9 mouse cellular contexts compared by ENCODE assay signal in the genomic region with DNA sequence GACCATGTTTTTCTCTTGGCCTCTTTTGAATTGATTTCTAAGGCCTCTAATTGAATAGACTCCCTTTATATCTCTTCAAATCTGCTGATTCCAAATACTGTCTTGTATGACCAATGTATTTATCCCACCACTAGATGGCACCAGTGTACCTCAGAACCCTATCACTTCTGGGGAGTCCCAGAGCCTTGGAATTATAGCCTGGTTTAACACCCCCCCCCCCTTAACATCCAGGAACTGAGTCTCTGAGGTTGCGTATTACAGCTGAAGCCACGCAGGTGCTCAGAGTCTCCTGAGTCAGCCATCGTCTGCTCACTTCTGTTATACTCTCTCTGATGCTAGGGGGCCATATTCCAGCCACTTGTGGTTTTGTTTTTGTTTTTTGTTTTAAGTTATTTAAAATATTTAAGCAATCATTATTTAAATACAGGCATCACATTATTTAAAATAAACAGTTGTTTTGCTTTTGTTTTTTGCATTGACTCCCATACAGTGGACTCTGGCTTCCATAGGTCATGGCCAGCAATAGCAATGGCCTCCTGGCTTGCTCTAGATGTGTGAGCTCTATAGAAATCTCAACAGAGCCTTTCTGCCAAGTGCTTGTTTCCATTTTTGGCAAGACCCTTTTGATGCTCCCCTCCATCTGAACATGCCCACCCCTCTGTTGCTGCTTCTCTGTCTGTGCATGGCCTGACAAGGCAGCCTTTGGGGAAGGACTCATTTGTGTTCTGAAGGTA.
DNase-seq lines count a peak whose midpoint lies in the region; ATAC-seq lines count a peak whose summit lies in the region.
"Had no signal": no experiment of that assay in that cellular context is flagged by ENCODE, and none has a peak within 500 bp of the region (broad histone marks: within the 10 kb centered on the region; RNA-seq: fewer than 3 reads in every experiment).

No protein-coding gene starts in this region.

- DNase-seq in forebrain, embryonic 11.5 days (ENCODE audit: low spot score) = no peak
- DNase-seq in forebrain, embryonic 10.5 days (ENCODE audit: extremely low spot score, low spot score) = no peak
- peak; percentile 65 for DNase-seq in A20 (ENCODE audit: low read depth, low spot score)
- DNase-seq in brain, adult 2 months (ENCODE audit: low read depth, low spot score) = peak; percentile 71
- peak; percentile 53 to 75 for DNase-seq in heart, adult 18-20 months
- DNase-seq in mesoderm, embryonic 11.5 days (ENCODE audit: low read depth, low spot score) = peak; percentile 79

- WGBS in forebrain, embryonic 11.5 days = 73% methylated on average over 3 of the region's 3 CpGs
- 73% methylated on average over 3 of the region's 3 CpGs for WGBS in forebrain, embryonic 10.5 days
- WGBS in kidney, embryonic 15.5 days = 33% methylated on average over 3 of the region's 3 CpGs

- no peak overlapping the region for H3K4me3 ChIP-seq in forebrain, embryonic 11.5 days (ENCODE audit: low read depth, low read length)
- no peak overlapping the region for H3K4me3 ChIP-seq in forebrain, embryonic 10.5 days
- no peak overlapping the region for H3K4me3 ChIP-seq in kidney, embryonic 15.5 days (replicated peaks)
- H3K4me3 ChIP-seq: myocyte had no signal

- no peak overlapping the region for H3K9ac ChIP-seq in forebrain, embryonic 11.5 days (ENCODE audit: low read length)
- no peak overlapping the region for H3K9ac ChIP-seq in kidney, embryonic 15.5 days

- 0 out of 2 replicates have a peak, but pooled peaks have one; percentile 21 for ATAC-seq in forebrain, embryonic 11.5 days (replicated peaks; ENCODE audit: low FRiP score)
- 0 out of 2 replicates have a peak, but pooled peaks have one; percentile 52 for ATAC-seq in kidney, embryonic 15.5 days (replicated peaks; ENCODE audit: low FRiP score)
- ATAC-seq in activated CD4-positive, CD25-positive, alpha-beta regulatory T cell, adult 4 months = no peak

- H3K27ac ChIP-seq in forebrain, embryonic 11.5 days (ENCODE audit: low read depth, low read length) = no peak overlapping the region
- no peak overlapping the region for H3K27ac ChIP-seq in forebrain, embryonic 10.5 days
- H3K27ac ChIP-seq in kidney, embryonic 15.5 days = no peak overlapping the region

- H3K4me1 ChIP-seq in forebrain, embryonic 11.5 days (replicated peaks; ENCODE audit: control insufficient read depth, insufficient read depth, low read length) = no peaks in the 10 kb centered on the region
- H3K4me1 ChIP-seq in forebrain, embryonic 10.5 days = no peaks in the 10 kb centered on the region
- H3K4me1 ChIP-seq in kidney, embryonic 15.5 days = no peaks in the 10 kb centered on the region

- no peaks in the 10 kb centered on the region for H3K36me3 ChIP-seq in forebrain, embryonic 11.5 days (ENCODE audit: control insufficient read depth, insufficient read depth, low read length)
- H3K36me3 ChIP-seq in forebrain, embryonic 10.5 days (replicated peaks) = no peaks in the 10 kb centered on the region
- H3K36me3 ChIP-seq in kidney, embryonic 15.5 days = no peaks in the 10 kb centered on the region

- H3K4me2 ChIP-seq in forebrain, embryonic 11.5 days (ENCODE audit: low read depth, low read length, severe bottlenecking) = no peak overlapping the region
- H3K4me2 ChIP-seq in kidney, embryonic 15.5 days = no peak overlapping the region

- no peaks in the 10 kb centered on the region for H3K9me3 ChIP-seq in forebrain, embryonic 11.5 days (ENCODE audit: control insufficient read depth, low read length)
- no peaks in the 10 kb centered on the region for H3K9me3 ChIP-seq in forebrain, embryonic 10.5 days
- H3K9me3 ChIP-seq in kidney, embryonic 15.5 days (replicated peaks) = no peaks in the 10 kb centered on the region

- no peaks in the 10 kb centered on the region for H3K27me3 ChIP-seq in forebrain, embryonic 11.5 days (ENCODE audit: control insufficient read depth, insufficient read depth, low read length)
- H3K27me3 ChIP-seq in forebrain, embryonic 10.5 days (ENCODE audit: poor library complexity, severe bottlenecking) = no peaks in the 10 kb centered on the region
- no peaks in the 10 kb centered on the region for H3K27me3 ChIP-seq in kidney, embryonic 15.5 days

Comparison
In these comparisons a context has a peak if more than half of its experiments do, and no peak if none do; other contexts are left out.
1. DNase-seq: peak in A20 (single experiment), brain, adult 2 months (single experiment), heart, adult 18-20 months (2 of 2) and mesoderm, embryonic 11.5 days (single experiment); none in forebrain, embryonic 11.5 days (single experiment) and forebrain, embryonic 10.5 days (single experiment).